Mouse (Mus musculus) stomach, postnatal 0 days (tissue): Measurements from ENCODE around the gene Dnajc8.

Source experiments
- CTCF ChIP-seq: IDR thresholded peaks from 2 replicates; pipeline ENCODE4 v1.5.1; 2016; ENCODE audit warnings: antibody characterized with exemption, low read depth, mild to moderate bottlenecking, moderate library complexity
- EP300 ChIP-seq: optimal IDR thresholded peaks from 2 replicates; pipeline ENCODE3; 2016; ENCODE audit warnings: antibody characterized with exemption

DNA sequence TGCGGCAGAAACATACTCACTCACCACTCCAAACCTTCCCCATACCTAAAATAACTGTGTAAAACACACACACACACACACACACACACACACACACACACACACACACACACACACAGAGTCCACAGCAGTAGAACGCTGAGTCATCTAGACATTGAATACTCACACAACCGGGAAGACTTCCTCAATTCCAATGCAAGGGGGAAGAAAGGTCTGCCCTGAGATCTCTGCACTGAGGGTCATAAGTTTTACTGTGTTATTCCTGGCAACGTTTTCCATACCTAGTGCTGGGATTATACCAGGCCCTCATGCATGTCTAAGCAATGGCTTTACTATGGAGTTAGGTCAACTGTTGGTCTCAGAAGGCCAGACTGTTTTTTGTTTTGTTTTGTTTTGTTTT, 6.0 kb upstream of the Dnajc8 start:
- TF ChIP-seq CTCF = no peak
- no peak for TF ChIP-seq EP300
